Mouse (Mus musculus) CH12.LX (cell line): ENCODE results near the gene Fyb. TPM values are rescaled to one million over a fixed set of nuclear protein-coding genes. Genes with fewer than 3 reads are reported as not detected.

Experiments used
- DNase-seq: peaks from one replicate; pipeline ENCODE4 v3.0.0-alpha.2; 2013; ENCODE audit errors: extremely low read depth
- H3K27ac ChIP-seq: 2 replicates; pipeline ENCODE4 v1.5.1; 2012; ENCODE audit warnings: low read depth, mild to moderate bottlenecking, control low read depth, moderate library complexity; ENCODE audit not compliant: insufficient read depth
- H3K27me3 ChIP-seq: replicated peaks from 2 replicates; pipeline ENCODE3; 2012; ENCODE audit warnings: inconsistent platforms
- H3K36me3 ChIP-seq, 2 experiments: replicated peaks in 1 of 2; 2 replicates each; pipeline versions ENCODE3 to v1.6.1; 2012; ENCODE audit warnings: inconsistent platforms in 1 of 2, low read length in 1 of 2, mild to moderate bottlenecking in 1 of 2, mixed read lengths in 1 of 2, moderate library complexity in 1 of 2; ENCODE audit not compliant: control insufficient read depth in 1 of 2, insufficient read depth in 1 of 2
- H3K4me1 ChIP-seq, 2 experiments: 2 replicates each; pipeline ENCODE4 v1.6.1; 2012; ENCODE audit warnings: inconsistent platforms in 1 of 2, moderate library complexity in 1 of 2; ENCODE audit not compliant: insufficient read depth in 2 of 2, control insufficient read depth in 1 of 2
- H3K4me2 ChIP-seq: 2 replicates; pipeline ENCODE4 v1.6.1; 2012; ENCODE audit warnings: low read depth, mild to moderate bottlenecking, control low read depth; ENCODE audit not compliant: poor library complexity, insufficient read depth, severe bottlenecking
- H3K4me3 ChIP-seq, 3 experiments: fragments of 150-350 bp in 1 of 3; sonication (generic) in 1 of 3; replicated peaks in 1 of 3; 2 replicates each; pipeline versions ENCODE3 to v1.5.1; 2011 to 2012; ENCODE audit warnings: low read depth in 2 of 3, low read length in 2 of 3, mild to moderate bottlenecking in 2 of 3, moderate library complexity in 2 of 3, control low read depth in 1 of 3, improper control_type of control experiment in 1 of 3, inconsistent platforms in 1 of 3, mixed read lengths in 1 of 3; ENCODE audit not compliant: poor library complexity in 1 of 3
- H3K79me2 ChIP-seq: replicated peaks from 2 replicates; pipeline ENCODE4 v1.6.1; 2012; ENCODE audit warnings: mild to moderate bottlenecking, moderate library complexity; ENCODE audit not compliant: control insufficient read depth, poor library complexity, insufficient read depth, severe bottlenecking; ENCODE audit errors: extremely low read depth
- H3K9ac ChIP-seq: 2 replicates; pipeline ENCODE4 v1.6.1; 2012; ENCODE audit warnings: low read depth, mild to moderate bottlenecking, control low read depth, moderate library complexity; ENCODE audit not compliant: insufficient read depth
- H3K9me3 ChIP-seq: replicated peaks from 2 replicates; pipeline ENCODE3; 2012; ENCODE audit warnings: low read length, inconsistent platforms, mixed read lengths
- BHLHE40 ChIP-seq: IDR thresholded peaks from 2 replicates; pipeline ENCODE4 v1.6.1; 2011; ENCODE audit warnings: mild to moderate bottlenecking, low read depth, low read length, improper control_type of control experiment
- CTCF ChIP-seq, 2 experiments: IDR thresholded peaks in 1 of 2; conservative IDR thresholded peaks in 1 of 2; 2 replicates each; pipeline ENCODE4 v1.5.1; 2011 to 2012; ENCODE audit warnings: low read depth in 2 of 2, low read length in 2 of 2, improper control_type of control experiment in 1 of 2, inconsistent platforms in 1 of 2, mild to moderate bottlenecking in 1 of 2, moderate library complexity in 1 of 2
- E2F4 ChIP-seq: IDR thresholded peaks from 2 replicates; pipeline ENCODE4 v1.6.1; 2011; ENCODE audit warnings: low read depth, low read length, improper control_type of control experiment; ENCODE audit not compliant: insufficient replicate concordance
- ELF1 ChIP-seq: IDR thresholded peaks from 2 replicates; pipeline ENCODE4 v1.6.1; 2014; ENCODE audit warnings: low read depth, mild to moderate bottlenecking, inconsistent platforms, low read length, improper control_type of control experiment
- EP300 ChIP-seq: IDR thresholded peaks from 2 replicates; pipeline ENCODE4 v1.6.1; 2011; ENCODE audit warnings: low read length, improper control_type of control experiment
- GABPA ChIP-seq: IDR thresholded peaks from 2 replicates; pipeline ENCODE4 v1.6.1; 2012; ENCODE audit warnings: low read depth, low read length, improper control_type of control experiment, inconsistent platforms; ENCODE audit not compliant: insufficient replicate concordance
- JUN ChIP-seq: IDR thresholded peaks from 2 replicates; pipeline ENCODE4 v1.6.1; 2011; ENCODE audit warnings: low read depth, mild to moderate bottlenecking, low read length, improper control_type of control experiment, moderate library complexity; ENCODE audit not compliant: insufficient read depth
- MAZ ChIP-seq: IDR thresholded peaks from 2 replicates; pipeline ENCODE4 v1.6.1; 2012; ENCODE audit warnings: low read depth, mild to moderate bottlenecking, inconsistent platforms, low read length, improper control_type of control experiment, moderate library complexity
- NELFE ChIP-seq: IDR thresholded peaks from 2 replicates; pipeline ENCODE4 v1.6.1; 2011; ENCODE audit warnings: low read depth, low read length, improper control_type of control experiment
- NRF1 ChIP-seq: IDR thresholded peaks from 2 replicates; pipeline ENCODE4 v1.6.1; 2014; ENCODE audit warnings: low read depth, mild to moderate bottlenecking, inconsistent platforms, low read length, improper control_type of control experiment, moderate library complexity
- SIN3A ChIP-seq: IDR thresholded peaks from 2 replicates; pipeline ENCODE4 v1.6.1; 2012; ENCODE audit warnings: low read length, improper control_type of control experiment, inconsistent platforms
- SMC3 ChIP-seq: IDR thresholded peaks from 2 replicates; pipeline ENCODE4 v1.6.1; 2011; ENCODE audit warnings: low read depth, low read length, improper control_type of control experiment
- USF2 ChIP-seq: conservative IDR thresholded peaks from 2 replicates; pipeline ENCODE4 v1.6.1; 2011; ENCODE audit warnings: low read depth, low read length, improper control_type of control experiment
- ZC3H11A ChIP-seq: IDR thresholded peaks from 2 replicates; pipeline ENCODE4 v1.6.1; 2012; ENCODE audit warnings: low read depth, mild to moderate bottlenecking, inconsistent platforms, low read length, improper control_type of control experiment
- ZKSCAN1 ChIP-seq: IDR thresholded peaks from 2 replicates; pipeline ENCODE4 v1.6.1; 2012; ENCODE audit warnings: low read depth, inconsistent platforms, low read length, improper control_type of control experiment, borderline replicate concordance
- ZMIZ1 ChIP-seq: IDR thresholded peaks from 2 replicates; pipeline ENCODE4 v1.6.1; 2012; ENCODE audit warnings: low read depth, mild to moderate bottlenecking, inconsistent platforms, low read length, improper control_type of control experiment
- ZNF384 ChIP-seq: IDR thresholded peaks from 2 replicates; pipeline ENCODE4 v1.6.1; 2012; ENCODE audit warnings: low read depth, low read length, improper control_type of control experiment, inconsistent platforms
- dilution Hi-C: fragments of 300-500 bp; cut with MboI; formaldehyde crosslinking; loops from 2 replicates; pipeline ENCODE4 v1.14.3; 2020; ENCODE audit warnings: low sequenced_read_pairs; ENCODE audit not compliant: extremely low pct_unique_long_range_greater_than_20kb, extremely low pct_ligation_motif_present
- in situ Hi-C: fragments of 300-500 bp; cut with MboI; formaldehyde crosslinking; loops from 3 replicates; pipeline ENCODE4 v1.14.3; 2019; ENCODE audit warnings: low sequenced_read_pairs, low pct_ligation_motif_present, low pct_unique_long_range_greater_than_20kb, mixed read lengths
- polyA plus RNA-seq: library from polyadenylated mRNA; unstranded; fragments of >175 nt; gene quantifications from 2 replicates; pipeline ENCODE4 v1.2.1, GENCODE M21; 2012; ENCODE audit warnings: low read depth; ENCODE audit not compliant: insufficient read length
- total RNA-seq, 2 experiments: library from RNA; depleted of rRNA; stranded (reverse); fragments of 300-350 nt in 1 of 2; fragments of >200 nt in 1 of 2; gene quantifications; 2 replicates each; pipeline ENCODE4 v1.2.3; 2012 to 2014

The Fyb gene
- total and polyA plus RNA-seq, 3 experiments, result 17.6 to 60.1 (median 32.2) TPM

DNA sequence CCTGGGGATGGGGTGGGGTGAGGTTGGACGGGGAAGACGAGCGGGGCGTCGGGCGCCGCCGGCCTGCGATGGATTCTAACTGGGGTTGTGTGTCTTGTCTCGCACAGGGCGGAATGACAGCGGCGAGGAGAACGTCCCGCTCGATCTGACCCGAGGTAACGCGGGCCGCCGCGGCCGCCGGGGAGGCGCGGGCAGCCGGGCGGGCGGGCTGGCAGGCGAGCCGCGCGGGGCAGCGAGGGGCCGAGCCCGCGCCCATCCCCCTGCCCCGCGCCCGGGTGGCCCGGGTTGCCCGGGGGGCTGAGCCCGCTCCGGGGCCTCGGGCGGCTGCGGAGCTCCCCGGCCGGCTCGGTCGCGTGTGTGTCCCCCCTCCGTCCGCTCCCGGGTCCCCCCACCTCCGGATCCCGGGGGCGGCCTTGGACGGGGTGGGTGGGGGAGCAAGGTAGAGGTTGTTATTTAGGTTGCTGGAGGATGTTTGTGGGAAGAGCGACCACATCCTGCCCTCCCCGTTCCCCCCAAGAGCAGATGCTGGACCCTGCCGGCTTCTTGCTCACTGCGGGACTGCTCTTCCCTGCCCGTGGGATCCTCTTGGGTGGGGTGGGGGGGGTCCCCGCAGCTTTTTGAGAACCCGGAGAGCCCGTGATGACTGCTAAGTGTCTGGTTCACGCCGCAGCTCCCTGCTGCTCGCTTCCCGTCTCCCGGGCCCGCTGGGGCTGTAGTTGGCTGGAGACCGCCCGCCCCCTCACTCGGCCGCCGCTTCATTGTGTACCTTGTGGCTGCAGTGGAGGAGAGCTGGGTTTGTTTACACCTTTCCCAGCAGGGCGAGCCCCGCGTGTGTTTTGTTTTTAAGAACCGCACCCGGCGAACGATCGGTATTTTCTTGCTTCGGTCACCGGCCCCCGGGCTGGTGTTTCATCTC is 186.1 kb downstream of the Fyb start:
- no peak for DNase-seq
- peaks cover 9% of the 10 kb centered on the region for H3K27me3 ChIP-seq
- H3K9me3 ChIP-seq, result no peaks in the 10 kb centered on the region
- dilution Hi-C loops, result no loop called here
- H3K4me2 ChIP-seq, result peak overlapping the region; percentile 57
- TF ChIP-seq ZNF384 (no peak), EP300 (no peak), CTCF (conservative IDR thresholded peaks at IDR 0.05 in 1 of 2, IDR thresholded peaks at IDR 0.05 in 1 of 2; ENCODE audit: low read depth in 2 of 2, low read length in 2 of 2) (no peak), USF2 (no peak), ZKSCAN1 (no peak), ELF1 (no peak), GABPA (no peak)
- TF ChIP-seq, all 38 proteins: peak for 0
- H3K9ac ChIP-seq, result peak overlapping the region; percentile 93
- peaks cover 0 to 1% of the 10 kb centered on the region in 2 experiments for H3K36me3 ChIP-seq
- peak overlapping the region; percentile 18 for H3K27ac ChIP-seq
- H3K4me1 ChIP-seq, result peaks cover 2 to 37% of the 10 kb centered on the region in 2 experiments; a peak in 2 of 4 replicates
- peaks cover 32% of the 10 kb centered on the region for H3K79me2 ChIP-seq
- in situ Hi-C loops, result no loop called here
- peak overlapping the region; percentile 66 to 91 (median 84) for H3K4me3 ChIP-seq

- peak overlapping the region; percentile 57 for H3K4me2 ChIP-seq
- H3K4me1 ChIP-seq, result peaks cover 2 to 37% of the 10 kb centered on the region in 2 experiments; a peak in 2 of 4 replicates
- peaks cover 40% of the 10 kb centered on the region for H3K79me2 ChIP-seq
- peaks cover 6% of the 10 kb centered on the region for H3K27me3 ChIP-seq
- no peak overlapping the region for H3K27ac ChIP-seq
- dilution Hi-C loops (no loop called here), in situ Hi-C loops (no loop called here)
- no peaks in the 10 kb centered on the region for H3K9me3 ChIP-seq
- TF ChIP-seq MAZ (no peak), SMC3 (no peak), BHLHE40 (no peak), NRF1 (no peak), ZC3H11A (no peak), SIN3A (no peak), JUN (no peak), NELFE (no peak), ZMIZ1 (no peak), ZNF384 (no peak), E2F4 (no peak)
- no peak for DNase-seq
- peaks cover 0 to 4% of the 10 kb centered on the region in 2 experiments for H3K36me3 ChIP-seq
- peak overlapping the region; percentile 93; the same call in 1 of the 2 replicates for H3K9ac ChIP-seq
- H3K4me3 ChIP-seq, result peak overlapping the region in 1 of 3 experiments; percentile 84
Observed at GRCm38 (mm10) chr15:6709618-6710017, 187.0 kb downstream of the Fyb start.
